Mouse (Mus musculus): Measurements from ENCODE around the gene Wars2.

- no peak for TF ChIP-seq CTCF (conservative IDR thresholded peaks at IDR 0.05; ENCODE audit: low read length)
- no peak for TF ChIP-seq NANOG (IDR thresholded peaks at IDR 0.05; ENCODE audit: borderline replicate concordance, low read length)
Measured at GRCm38 (mm10) chr3:99160016-99160415, 19.1 kb downstream of the Wars2 start.

Measured in E14TG2a.4 (cell line).